Mouse (Mus musculus): ENCODE measurements at regions not wholly inside any gene's neighbourhood (a gene's known extent, or its start where the extent isn't known, plus 50 kb on each side); places are given as distances from the start of the nearest gene placed in this dataset.

- TF ChIP-seq CTCF (IDR thresholded peaks at IDR 0.05; ENCODE audit: borderline replicate concordance, extremely low read depth, insufficient read depth, insufficient read length) (no peak), POLR2A (IDR thresholded peaks at IDR 0.05; ENCODE audit: borderline replicate concordance, extremely low read depth, insufficient read depth, insufficient read length, poor library complexity, severe bottlenecking) (no peak)
Measured at GRCm38 (mm10) chr12:79986241-79986976, 126.4 kb downstream of the Zfp36l1 start.
